Mouse (Mus musculus): Measurements from ENCODE around the gene Polrmt. TPM values are rescaled to one million over a fixed set of nuclear protein-coding genes. Genes with fewer than 3 reads are reported as not detected.

The Polrmt gene
- total RNA-seq (2021) = 10 to 100 TPM; 36.1 to 44.7 TPM
- long read RNA-seq, transcript Polrmt-201 (21 exons, 3,755 nt) = major isoform, 6 of 18 reads
- long read RNA-seq, partial matches to known transcripts = 9 of 18 reads
- long read RNA-seq, other reads (novel, unspliced or antisense) = 2 of 18 reads

DNA sequence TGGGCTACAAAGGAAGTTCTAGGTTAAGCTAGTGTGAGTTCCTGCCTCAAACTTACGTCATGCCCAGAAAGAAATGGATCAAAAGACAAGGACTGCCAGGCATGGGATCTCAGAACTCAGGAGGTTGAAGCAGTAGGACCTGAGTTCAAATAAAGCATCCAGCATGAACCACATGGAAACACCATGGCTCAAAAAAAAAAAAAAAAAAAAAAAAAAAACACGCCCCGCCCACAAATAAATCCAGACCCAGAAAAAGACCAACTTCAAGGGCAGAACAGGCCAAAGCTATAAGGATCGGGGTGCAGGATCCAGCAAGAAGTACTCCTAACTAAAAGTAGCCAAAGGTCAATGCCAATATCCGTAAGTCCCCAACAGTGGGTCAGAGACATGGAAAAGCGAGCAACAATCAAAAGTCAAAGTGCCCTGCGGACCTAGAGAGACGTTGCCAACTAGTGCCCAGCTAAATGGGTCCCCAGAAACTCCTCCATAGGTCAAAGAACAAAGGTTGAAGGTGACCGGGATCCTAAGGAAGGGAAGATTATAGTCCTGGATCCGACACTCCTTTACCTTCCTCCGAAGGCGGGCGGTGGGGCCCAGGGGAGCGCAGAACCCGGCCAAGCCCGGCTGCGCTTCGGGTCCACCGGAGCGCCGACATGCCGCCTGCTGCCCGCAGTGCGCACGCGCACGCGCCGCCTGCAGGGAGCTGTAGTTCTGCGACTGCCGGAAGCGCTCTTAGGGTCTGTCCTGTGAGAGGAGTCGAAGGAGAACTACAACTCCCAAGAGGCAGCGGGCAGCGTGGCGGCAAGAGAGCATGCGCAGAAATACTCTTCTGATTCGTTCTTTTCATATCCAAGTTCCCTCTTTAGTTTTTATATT, at the start of gene Polrmt:
Gene Polrmt, minus strand, starts transcription at position 684 of the 876 bp plus-strand sequence.
- DNase-seq (ENCODE audit: low spot score in 2 of 2) = peak; percentile 92 to 95

DNA sequence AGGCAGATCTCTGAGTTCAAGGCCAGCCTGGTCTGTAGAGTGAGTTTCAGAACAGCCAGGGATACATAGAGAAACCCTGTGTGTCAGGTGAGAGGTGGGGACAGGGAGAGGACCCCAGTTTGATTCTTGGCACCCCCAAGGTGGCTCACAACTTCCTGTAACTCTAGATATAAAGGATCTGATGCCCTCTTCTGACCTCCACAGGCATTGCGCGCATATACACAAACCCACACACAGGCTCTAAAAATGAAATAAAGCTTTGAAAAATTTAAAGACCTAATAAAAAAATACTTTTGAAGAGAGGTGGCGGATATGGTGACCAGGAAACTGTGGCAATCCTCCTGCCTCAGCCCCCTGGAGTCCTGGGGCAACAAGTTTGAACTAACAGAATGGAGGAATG, 49.5 kb upstream of the Polrmt start:
- DNase-seq (ENCODE audit: low spot score in 2 of 2) = no peak

DNA sequence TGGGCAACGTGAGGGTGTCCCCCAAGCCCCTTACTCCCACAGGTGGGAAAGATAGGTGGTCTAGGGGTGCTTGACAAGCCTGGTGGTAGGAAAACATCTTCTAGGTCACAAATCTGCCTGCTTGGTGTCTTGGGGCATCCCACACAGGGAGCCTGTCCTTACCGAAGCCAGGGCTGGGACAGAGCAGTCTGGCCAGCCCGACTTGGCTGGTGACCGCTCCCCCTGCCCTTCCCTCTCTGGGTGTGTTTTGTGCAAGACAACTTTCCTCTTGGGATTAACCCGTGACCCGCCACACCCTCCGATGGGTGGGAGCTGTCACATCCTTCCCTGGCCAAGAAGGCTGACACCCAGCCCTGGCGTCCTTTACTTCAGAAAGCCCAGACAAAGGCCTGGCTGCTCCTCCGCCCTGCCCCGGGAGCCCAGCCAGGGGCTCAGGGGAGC, 48.1 kb upstream of the Polrmt start:
- DNase-seq (ENCODE audit: low spot score in 2 of 2) = peak; percentile 41 to 52

DNA sequence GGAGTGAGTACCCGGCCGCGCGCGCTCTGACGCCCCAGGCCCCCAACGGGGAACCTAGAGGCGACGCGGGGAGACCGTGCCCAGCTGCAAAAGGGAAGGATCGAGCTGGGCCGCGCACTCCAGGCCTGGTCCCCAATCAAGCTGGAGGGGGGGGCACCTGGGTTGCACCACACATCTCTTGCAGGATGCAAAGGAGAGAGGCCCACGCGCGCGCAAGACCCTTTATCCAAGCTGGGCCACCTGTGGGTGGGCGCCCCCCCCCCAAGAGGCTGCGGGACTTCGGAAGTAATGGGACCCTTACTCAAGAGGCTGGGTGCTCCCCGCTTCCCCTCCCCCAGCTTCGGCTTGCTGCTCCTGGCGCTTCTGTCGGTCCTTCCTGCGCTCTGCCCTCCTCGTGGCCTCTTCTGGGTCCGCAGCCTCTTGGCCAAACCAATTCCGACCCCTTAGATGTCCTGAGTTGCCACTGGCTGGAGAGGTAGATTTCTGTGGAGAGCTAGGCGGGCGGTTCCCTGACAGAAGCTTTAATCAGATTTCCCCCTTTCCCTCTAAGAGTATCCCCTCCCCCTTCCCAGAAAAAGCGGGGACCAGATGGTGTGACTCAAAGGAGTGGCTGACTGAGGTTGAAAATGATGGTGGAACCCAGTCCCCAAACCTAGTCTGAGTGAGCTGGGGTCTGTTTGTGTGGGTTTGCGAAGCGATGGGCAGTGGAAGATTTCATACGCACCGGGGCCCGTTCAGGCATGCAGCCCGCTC, 47.5 kb upstream of the Polrmt start:
- peak; percentile 41 to 60 for DNase-seq (ENCODE audit: low spot score in 2 of 2)

DNA sequence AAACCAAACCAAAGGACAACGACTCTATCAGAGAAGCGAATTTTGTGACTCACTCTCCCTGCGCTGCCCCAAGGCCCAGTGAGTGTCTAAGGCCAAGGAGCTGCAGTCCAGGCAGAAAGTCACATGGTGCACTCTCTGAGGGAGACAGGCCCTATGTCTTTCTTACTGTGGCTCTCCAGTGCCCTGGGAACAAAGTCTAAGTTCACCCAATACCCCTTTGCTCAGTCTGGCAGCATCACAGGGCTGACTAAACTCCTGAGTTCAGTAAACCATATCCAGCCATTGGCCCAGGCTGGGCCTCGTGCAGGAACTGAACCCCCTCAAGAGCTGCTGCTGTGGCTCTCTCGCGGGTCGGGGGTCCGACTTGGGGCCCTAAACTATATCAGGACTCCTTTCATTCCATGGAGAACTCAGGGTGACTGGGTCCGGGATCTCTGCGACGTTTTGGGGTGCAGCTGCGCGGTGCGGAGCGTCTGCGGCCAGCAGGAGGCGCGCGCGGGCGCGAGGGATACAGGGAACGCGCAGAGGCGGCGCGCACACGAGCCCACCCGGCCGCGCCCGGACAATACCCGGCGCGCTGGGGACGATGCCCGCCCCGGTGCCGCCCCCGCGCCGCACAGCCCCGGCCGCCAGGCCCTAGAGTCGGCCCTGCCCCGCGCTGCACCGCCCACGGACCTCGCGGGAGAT, 46.8 kb upstream of the Polrmt start, which contains the start of gene Palm:
Gene Palm, plus strand, starts transcription at position 522 of the 687 bp plus-strand sequence.
- DNase-seq (ENCODE audit: low spot score in 2 of 2) = peak; percentile 84 to 91

DNA sequence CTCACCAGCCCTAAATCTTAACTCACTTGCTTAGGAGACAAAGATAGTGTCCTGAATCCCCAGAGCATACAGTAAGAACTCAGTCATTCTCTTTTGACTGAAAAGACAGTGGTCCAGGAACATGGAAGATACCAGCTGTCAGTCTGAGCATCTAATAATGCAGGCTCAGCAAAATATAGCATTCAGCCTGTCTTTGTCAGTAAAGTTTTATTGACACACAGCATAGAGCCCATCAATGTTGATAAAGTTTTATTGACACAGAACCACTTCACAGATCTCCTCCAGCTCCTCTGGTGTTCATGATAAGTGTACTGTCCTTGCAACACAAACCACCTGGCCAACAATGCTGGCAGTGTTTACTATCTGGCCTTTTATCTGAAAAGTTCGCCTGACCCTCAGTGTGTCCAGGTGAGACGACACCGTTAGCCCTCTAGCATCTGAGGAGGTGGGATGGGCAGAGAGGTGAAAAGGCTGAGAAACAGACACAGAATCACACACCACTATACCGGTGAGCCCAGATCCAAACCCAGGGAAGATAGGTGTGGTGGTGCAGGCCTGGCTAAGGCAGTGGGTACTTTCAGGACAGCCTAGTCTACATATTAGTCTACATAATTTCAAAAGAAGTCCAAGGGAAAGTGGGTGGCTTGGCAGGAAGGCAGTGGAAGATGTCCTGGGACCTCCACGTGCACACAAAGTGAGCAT, 46.1 kb upstream of the Polrmt start:
- DNase-seq (ENCODE audit: low spot score in 2 of 2) = no peak

DNA sequence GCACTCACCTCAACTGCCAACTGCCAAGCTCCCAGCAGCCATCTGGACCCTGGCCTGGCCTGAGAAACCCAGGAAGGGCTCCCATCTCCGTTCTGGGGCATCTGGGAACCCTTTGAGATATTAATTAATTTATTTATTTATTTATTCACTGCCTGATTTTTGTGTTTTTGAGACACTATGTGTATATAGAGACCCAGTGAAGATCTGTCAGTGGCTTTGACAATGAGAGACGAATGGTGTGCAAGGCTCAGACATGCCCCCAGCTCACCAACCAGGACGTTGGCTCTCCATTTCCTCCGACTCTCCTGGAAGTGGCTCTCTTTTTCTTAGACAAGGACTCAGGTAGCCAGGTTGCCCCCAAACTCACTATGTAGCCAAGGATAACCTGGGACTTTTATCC, 44.5 kb upstream of the Polrmt start, which contains the start of gene Prss57:
Gene Prss57, minus strand, starts transcription at position 101 of the 400 bp plus-strand sequence.
- no peak for DNase-seq (ENCODE audit: low spot score in 2 of 2)

DNA sequence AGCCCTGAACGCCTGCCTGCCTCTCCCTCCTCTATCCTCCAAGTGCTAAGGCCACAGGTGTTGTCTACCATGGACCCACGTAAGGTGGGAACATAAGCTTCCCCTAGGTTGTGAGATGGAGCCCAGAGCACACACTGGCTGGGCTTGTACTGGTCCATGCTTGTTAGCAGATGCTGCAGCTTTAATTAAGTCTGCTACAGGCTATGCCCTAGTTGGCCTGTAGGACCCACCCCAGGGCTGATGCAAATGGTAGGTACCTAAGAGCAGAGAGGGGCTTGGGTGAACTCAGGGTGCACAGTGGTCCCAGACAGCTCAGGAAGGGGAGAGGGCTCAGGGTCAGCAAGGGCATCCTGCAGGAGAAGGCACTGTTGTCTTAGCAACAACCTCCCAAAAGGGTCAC, 43.2 kb upstream of the Polrmt start:
- DNase-seq (ENCODE audit: low spot score in 2 of 2) = no peak

DNA sequence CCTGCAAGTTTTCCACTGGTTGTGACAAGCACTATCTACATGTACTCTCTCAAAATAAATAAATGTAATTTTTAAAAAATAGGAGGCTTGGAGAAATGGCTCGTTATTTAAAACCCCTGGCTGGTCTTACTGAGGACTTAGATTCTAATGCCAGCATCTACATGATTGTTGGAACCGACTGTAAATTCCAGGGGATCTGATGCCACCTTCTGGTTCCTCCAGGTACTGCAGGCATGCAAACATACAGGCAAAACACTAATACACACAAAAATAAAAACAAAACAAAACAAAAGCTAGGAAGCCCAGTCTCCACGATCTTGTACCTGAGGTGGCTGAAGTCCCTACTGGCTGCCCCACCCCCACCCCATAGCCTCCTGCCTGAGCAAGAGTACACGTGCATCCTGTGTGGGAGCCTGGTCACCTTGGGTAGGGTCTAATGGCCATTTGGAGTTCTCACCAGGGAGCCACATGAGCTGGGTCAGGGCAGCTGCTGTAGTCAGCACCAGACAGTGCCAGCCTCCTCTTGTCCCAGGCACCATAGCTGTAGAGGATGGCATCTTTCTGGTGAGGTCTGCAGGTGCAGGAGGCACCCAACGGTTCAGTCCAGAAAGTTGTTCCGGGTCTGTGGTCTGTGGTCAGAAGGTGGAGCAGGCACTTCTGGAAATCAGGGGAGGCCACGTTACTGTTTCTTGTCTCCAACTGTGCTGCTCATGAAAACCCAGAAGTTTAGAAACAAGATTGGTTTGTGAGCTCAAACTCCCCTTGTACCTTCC, 42.2 kb upstream of the Polrmt start:
- peak; percentile 84 to 88 for DNase-seq (ENCODE audit: low spot score in 2 of 2)

DNA sequence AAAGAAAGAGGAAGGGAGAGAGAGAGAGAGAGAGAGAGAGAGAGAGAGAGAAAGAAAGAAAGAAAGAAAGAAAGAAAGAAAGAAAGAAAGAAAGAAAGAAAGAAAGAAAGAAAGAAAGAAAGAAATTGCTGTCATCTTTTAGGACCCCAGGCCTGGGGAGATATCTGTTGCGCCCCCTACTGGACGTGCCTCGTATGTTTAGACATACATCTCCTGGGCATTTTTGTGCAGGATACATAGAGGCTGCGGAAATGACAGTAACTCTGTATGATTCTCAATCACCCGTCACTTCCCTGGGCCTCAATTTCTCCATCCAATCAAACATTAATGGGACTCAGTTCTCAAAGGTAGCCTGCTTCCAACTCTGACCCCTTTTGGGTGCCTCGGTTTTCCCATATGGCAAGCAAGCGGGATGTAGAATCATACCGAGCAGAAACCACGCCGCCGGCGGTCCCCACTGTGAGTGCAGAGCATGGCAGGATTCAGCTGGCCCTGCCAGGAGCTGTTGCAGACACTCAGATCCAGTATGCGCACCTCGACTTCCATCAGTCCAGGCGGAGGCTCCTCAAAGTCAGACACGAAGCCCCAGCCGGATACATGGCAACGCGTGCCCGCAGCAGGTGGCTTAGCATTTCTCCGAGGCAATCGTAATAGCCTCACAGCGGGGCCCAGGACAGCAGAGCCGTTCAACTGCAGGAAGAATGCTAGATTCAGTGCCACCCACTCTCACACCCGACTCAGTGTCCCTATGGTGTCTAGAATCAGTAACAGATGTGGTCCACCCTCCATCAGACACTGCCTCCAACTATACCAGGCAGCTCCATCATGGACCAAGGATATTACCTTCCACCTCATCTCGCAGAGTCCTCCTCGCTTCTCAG, 37.8 kb upstream of the Polrmt start:
- no peak for DNase-seq (ENCODE audit: low spot score in 2 of 2)

DNA sequence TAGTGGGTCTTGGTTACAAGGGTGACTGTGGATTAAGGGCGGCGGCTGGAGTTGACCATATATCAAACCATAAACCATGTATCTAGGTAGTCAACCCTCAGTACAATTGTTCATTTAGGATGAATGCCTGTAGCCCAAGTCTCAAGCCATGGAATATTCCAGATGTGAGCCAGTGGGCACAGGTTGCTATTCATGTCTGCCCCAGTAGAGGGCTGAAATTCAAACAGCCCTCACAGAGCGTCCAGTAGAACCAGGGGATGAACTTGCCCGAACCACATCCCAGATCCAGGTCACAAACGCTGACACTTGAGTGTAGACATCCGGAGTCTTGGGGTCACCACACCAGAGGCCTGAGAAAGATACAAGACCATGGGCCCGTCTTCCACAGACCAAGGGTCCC, 36.7 kb upstream of the Polrmt start:
- no peak for DNase-seq (ENCODE audit: low spot score in 2 of 2)

DNA sequence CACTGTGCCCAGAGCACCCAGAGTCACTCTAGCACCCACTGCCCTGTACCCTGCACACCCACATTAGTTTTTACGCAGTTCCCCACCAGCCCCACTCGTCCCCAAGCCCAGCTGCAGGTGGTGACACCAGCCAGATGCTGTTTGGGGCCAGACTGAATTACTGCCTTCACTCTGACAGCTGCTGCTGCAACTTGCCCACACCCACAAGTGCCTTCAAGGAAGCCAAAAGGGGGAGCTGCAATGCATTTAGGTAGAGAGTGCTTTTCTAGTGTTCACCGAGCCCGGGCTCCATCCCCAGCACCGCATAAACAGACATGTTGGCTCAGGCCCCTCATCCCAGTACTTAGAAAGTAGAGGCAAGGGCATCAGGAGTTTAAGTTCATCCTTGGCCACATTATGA, 35.6 kb upstream of the Polrmt start:
- DNase-seq (ENCODE audit: low spot score in 2 of 2) = no peak

DNA sequence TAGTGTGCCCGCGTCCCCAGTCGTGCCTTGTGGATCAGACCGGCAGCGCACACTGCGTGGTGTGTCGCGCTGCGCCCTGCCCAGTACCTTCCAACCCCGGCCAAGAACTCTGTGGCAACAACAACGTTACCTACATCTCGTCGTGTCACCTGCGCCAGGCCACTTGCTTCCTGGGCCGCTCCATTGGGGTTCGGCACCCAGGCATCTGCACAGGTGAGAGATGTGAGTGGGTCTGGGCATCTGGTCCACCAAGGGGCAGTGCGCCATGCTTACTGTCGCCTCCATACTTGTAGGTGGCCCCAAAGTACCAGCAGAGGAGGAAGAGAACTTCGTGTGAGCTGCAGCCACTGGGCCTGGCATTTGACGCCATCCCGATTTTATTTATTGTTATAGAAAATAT, 34.8 kb upstream of the Polrmt start:
- DNase-seq (ENCODE audit: low spot score in 2 of 2) = no peak

DNA sequence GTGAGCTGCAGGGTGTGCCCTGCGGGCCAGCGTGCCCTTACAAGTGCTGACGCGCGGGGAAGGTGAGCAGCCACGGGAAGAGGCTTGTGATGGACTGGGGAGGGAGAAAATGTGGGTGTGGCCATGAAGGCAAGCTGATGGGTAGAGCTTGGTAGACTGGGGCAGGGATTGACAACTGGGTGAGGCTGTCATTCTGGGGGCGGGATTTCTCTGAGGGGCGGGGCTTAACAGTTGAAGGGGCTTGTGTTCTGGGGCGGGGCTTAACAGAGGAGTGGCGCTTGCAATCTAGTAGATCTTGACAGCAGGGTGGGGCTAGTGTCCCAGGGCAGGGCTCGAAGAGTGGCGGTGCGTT, 34.3 kb upstream of the Polrmt start:
- DNase-seq (ENCODE audit: low spot score in 2 of 2) = no peak

DNA sequence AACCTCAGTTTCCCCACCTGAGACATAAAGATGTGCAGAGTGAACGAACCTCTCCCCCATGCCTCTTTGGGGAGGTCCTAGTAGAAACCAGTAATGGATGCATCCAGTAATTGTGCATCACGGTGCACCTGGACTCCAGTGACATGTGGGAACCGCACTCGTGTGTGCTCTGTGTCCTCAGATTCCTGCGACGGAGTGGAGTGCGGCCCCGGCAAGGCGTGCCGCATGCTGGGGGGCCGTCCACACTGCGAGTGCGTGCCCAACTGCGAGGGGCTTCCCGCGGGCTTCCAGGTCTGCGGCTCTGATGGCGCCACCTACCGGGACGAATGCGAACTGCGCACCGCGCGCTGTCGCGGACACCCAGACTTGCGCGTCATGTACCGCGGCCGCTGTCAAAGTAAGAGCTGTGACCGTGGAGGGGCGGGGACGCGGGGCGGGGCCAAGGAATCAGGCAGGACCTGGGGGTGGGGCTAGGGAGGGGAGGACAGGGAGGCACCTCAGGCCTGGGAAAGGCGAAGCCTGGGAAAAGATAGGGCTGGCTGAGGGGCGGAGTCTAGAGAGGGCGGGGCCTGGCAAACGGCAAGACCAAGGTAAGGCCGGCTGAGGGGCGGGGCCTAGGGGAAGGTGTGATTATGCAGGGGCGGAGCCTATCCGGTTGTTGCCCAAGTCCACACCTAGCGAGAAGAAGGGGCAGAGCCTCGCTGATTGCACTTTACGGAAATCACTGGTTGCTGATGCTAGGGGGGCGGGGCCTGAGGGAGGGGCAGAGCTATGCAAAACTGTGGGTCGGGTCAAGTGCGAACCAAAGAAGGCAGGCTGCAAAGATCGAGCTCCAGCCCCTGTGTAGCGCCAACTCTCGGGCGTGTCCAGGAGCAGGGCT, 33.6 kb upstream of the Polrmt start:
- peak; percentile 98 for DNase-seq (ENCODE audit: low spot score in 2 of 2)

DNA sequence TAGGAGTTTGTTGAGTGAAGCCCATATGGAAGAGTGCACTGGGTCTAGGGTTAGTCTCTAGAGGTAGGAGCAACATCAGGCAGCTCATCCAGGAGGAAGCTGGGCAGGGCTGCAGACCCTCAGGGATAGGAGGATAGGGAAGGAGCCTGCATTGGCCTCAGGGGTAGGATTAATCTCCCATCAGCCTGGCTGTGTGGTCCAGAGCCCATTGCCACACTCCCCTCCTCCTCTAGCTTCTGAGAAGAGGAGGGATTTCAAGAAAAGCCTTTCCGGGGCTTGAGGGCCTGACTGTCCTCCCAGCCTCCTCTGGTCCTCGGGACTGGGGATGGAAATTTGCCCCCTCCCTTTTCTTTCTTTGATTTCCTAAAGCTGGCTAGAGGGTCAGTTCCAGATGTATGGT, 32.8 kb upstream of the Polrmt start:
- DNase-seq (ENCODE audit: low spot score in 2 of 2) = no peak

DNA sequence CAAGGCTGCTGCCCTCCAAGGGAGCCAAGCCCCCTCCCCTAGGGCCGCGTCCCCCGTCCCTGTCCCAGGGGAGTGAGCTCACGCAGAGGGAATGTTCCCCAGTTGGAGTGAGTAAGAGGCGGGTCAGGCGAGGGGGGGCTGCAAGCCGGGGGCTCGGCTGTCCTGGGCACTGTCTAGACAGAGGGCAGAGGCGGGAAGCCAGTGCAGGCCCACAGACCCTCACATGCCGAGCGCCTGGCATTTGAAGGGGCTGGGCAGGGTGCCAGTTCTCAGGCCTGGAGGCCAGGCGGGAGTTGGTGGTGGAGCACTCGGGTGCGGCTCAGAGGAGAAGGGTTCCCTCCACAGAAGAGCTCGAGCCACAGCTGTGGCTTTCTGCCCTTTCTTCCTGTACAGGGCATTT, 31.6 kb upstream of the Polrmt start:
- peak in 1 of 2 experiments; percentile 40 for DNase-seq (ENCODE audit: low spot score in 2 of 2)

DNA sequence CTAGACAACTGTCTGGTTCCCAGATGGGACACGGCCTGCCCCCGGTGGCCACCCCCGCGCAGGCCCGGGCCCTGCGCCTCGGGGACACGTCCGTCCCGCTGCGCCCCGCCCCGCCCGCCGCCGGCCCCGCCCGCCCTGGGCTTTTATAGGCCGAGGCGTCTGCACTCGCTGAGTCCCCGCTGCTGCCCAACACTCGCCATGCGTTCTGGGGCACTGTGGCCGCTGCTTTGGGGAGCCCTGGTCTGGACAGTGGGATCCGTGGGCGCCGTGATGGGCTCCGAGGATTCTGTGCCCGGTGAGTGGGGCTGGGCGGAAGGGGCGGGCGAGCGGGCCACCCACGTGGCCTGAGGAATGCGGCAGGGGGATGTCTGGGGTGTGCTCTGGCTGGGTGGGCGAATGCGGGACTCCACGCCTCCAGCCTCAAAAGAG, 30.7 kb upstream of the Polrmt start, which contains the start of gene Fstl3:
Gene Fstl3, plus strand, starts transcription at position 170 of the 429 bp plus-strand sequence.
- no peak for DNase-seq (ENCODE audit: low spot score in 2 of 2)

Measured in layer of hippocampus, postnatal 10 days (tissue).